Mouse (Mus musculus) bone marrow, adult 2 months (tissue): ENCODE data around the gene Hoxa3.

Experiments used
- CTCF ChIP-seq: fragments of 200-500 bp; IDR thresholded peaks from 2 replicates; pipeline ENCODE4 v1.5.1; 2011; ENCODE audit warnings: low read length, control low read depth; ENCODE audit not compliant: control insufficient read depth, insufficient read depth
- POLR2A ChIP-seq: fragments of 200-500 bp; IDR thresholded peaks from 2 replicates; pipeline ENCODE4 v1.6.1; 2011; ENCODE audit warnings: low read depth, mild to moderate bottlenecking, control low read depth, low read length, borderline replicate concordance; ENCODE audit not compliant: control insufficient read depth

DNA sequence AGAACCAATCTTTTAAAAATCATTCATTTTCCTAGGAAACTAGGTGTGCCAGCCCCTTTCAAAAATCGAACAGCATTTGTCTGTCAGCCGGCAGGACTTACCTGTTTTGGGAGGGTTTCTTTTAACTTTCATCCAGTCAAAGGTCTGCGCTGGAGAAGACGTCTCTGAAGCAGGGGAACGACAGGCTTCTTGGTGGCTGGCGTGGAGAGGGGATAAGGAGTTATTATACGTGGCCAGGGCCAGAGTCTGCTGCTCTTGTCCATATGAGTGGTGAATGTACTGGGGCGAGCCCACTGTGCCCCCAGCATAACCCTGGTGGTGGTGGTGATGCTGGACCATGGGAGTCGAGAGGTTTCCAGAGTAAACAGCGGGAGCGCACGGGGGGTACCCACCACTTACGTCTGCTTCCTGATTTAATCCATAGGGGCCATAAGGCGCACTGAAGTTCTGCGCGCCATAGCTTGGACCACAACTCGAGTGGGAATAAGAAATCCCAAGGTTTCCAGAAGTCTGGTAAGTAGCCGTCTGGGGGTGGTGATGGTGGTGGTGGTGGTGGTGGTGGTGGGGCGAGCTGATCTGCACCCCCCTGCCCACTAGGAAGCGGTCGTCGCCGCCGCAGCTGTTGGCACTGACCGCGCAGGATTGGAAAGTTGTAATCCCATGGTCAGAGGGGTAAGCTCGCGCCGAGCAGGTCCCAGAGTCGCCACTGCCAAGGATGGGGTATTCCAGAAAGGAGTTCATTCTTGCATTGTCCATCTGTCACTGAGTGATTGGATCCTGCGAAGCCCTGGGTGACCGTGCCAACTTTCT is 55.5 kb downstream of the Hoxa3 start:
- TF ChIP-seq POLR2A, result no peak
- no peak for TF ChIP-seq CTCF
